Mouse (Mus musculus): ENCODE data around the gene Mrpl16.

The Mrpl16 gene

DNA sequence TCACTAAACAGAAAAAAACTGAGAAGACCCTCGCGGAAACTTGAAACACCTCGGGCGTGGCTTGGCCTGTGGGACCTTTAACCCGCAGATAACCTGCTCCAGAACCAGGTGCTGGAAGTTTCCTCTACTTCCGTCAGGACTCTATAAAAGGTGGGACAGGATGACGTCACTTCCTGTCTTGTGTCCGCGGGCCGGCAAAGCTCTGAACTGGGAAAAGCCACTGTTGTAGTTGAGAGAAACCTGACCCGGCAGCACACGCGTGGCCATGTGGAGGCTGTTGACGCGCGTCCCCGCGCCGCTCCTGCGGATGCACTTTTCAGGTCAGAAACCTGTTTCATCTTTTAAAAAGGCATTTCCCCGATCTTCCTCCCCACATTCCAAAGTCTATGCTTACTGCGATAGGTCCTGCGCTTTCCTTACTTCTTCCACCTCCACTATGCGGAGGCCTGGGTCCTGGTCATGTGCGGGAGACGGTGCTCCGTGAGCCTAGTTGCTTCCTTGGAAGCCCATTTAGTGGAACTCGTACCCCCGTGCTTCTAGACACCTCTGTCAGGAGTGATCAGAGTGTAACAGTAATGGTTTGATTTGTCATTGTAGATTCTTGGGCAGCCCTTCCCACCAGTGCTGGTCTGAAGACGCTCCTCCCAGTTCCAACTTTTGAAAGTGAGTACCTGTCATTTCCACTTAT, at the start of gene Mrpl16:
Gene Mrpl16, plus strand, starts transcription at position 187 of the 688 bp plus-strand sequence.
- under 1% methylated on average over 30 of the region's 30 CpGs for WGBS

DNA sequence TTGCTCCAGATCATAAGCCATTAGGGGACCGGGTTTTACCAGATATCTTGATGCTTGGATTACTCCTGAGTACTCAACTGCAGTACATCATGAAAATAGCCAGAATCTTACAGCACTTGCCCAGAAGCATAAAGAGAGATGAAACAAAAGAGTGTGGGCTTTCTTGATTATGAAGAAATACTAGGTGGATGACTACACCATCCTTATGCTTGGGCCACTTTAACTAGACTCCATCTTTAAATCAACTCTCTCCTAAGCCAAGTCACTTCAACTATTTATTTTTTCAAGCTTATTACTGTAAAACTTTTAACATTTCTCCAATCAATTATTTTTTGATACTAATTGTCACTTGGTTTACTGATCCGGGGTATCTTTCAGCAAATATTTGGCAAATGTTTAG, 46.3 kb upstream of the Mrpl16 start:
- WGBS, result 90% methylated on average over 2 of the region's 2 CpGs

GRCm38 (mm10) chr19:11724275-11724674, 45.9 kb upstream of the Mrpl16 start:
- WGBS, result 77% methylated on average over 6 of the region's 6 CpGs

- 82% methylated on average over 2 of the region's 2 CpGs for WGBS
Observed at GRCm38 (mm10) chr19:11725915-11726314, 44.3 kb upstream of the Mrpl16 start.

- WGBS, result 94% methylated on average over 5 of the region's 5 CpGs
Observed at GRCm38 (mm10) chr19:11727304-11727703, 42.9 kb upstream of the Mrpl16 start.

- WGBS, result 82% methylated on average over 1 of the region's 1 CpGs
Observed at GRCm38 (mm10) chr19:11730278-11730677, 39.9 kb upstream of the Mrpl16 start.

GRCm38 (mm10) chr19:11736455-11736854, 33.7 kb upstream of the Mrpl16 start:
- WGBS, result 69% methylated on average over 1 of the region's 1 CpGs

- 83% methylated on average over 2 of the region's 2 CpGs for WGBS
Observed at GRCm38 (mm10) chr19:11747298-11747697, 22.9 kb upstream of the Mrpl16 start, which contains the start of gene Gif. Gif (plus strand) TSS chr19:11747554.

- WGBS, result 84% methylated on average over 3 of the region's 3 CpGs
Observed at GRCm38 (mm10) chr19:11765059-11765458, 5.1 kb upstream of the Mrpl16 start.

DNA sequence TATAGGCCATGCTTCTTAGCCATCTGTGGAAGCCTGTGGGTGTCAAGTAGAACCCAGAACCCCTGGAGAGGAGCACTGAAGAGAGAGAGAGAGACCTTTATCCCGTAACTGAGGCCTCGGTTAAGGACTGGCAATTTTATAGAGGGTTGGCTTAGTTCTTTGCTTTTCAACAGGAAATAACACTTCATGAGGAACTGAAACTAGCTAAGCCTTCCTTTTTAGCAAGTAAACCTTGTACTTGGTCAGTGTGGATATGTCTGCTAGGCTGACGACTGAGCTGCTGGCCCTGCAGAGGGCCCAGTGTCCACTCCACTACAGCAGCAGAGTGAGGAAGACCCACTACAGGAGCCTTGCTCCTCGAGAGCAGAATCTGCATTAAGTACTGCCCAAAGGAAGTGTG, 3.8 kb upstream of the Mrpl16 start:
- 63% methylated on average over 4 of the region's 4 CpGs for WGBS

DNA sequence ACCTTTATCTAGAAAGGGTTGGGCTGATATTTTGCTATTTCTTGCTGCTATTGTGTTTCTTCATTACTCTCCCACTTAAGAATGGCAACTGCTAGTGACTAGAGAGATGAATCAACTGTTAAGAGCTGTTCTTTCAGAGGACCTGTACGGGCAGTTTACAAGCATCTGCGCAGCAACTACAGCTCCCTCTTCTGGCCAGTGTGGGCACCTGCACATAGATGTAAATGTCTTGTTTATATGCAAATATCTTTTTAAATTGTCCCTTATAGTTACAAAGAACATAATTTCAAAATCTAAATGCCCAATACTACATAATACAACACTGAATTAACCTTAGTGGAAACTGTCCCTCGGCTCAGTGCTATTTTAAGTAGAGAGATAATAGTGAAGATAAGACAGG, 2.0 kb upstream of the Mrpl16 start:
- WGBS, result 10% methylated on average over 3 of the region's 3 CpGs

- WGBS, result 89% methylated on average over 5 of the region's 5 CpGs
Observed at GRCm38 (mm10) chr19:11769257-11769920, 802 bp upstream of the Mrpl16 start.

- 49% methylated on average over 7 of the region's 7 CpGs for WGBS
Observed at GRCm38 (mm10) chr19:11777191-11777865, 7.1 kb downstream of the Mrpl16 start.

- WGBS, result 94% methylated on average over 14 of the region's 14 CpGs
Observed at GRCm38 (mm10) chr19:11785409-11786154, 15.4 kb downstream of the Mrpl16 start.

DNA sequence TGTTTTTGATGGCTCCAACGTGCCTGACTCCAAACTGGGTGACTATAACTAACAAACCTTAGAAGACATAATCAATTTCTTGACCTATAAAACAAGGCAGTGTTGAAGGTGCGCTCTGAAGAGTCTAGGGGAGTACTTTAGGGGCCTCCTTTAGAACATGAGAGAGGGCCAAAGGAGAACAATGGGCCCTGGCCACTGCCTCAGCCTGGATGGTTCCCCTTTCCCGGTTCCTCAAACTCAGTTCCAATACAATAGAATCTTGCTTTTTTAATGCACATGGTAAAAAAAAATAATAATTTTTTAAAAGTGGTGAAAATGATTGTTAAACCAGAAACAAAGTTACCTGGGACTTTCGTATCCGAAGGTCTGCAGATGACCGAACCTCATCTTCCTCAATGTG, 17.6 kb downstream of the Mrpl16 start:
- WGBS, result 91% methylated on average over 6 of the region's 6 CpGs

- 90% methylated on average over 6 of the region's 6 CpGs for WGBS
Observed at GRCm38 (mm10) chr19:11788876-11789275, 18.7 kb downstream of the Mrpl16 start.

- WGBS, result 68% methylated on average over 5 of the region's 5 CpGs
Observed at GRCm38 (mm10) chr19:11791825-11792224, 21.6 kb downstream of the Mrpl16 start.

GRCm38 (mm10) chr19:11793741-11794359, 23.7 kb downstream of the Mrpl16 start:
- 91% methylated on average over 2 of the region's 2 CpGs for WGBS

- WGBS, result 80% methylated on average over 6 of the region's 6 CpGs
Observed at GRCm38 (mm10) chr19:11794447-11794846, 24.3 kb downstream of the Mrpl16 start.

- 80% methylated on average over 8 of the region's 8 CpGs for WGBS
Observed at GRCm38 (mm10) chr19:11800531-11801315, 30.5 kb downstream of the Mrpl16 start.

GRCm38 (mm10) chr19:11804423-11804822, 34.2 kb downstream of the Mrpl16 start:
- 48% methylated on average over 1 of the region's 1 CpGs for WGBS
